Mouse (Mus musculus) embryonic facial prominence, embryonic 10.5 days (tissue): ENCODE measurements at regions not wholly inside any gene's neighbourhood (a gene's known extent, or its start where the extent isn't known, plus 50 kb on each side); places are given as distances from the start of the nearest gene placed in this dataset.

ENCODE experiments used
- DNase-seq: peaks from one replicate; pipeline ENCODE4 v3.0.0-alpha.2; 2017; ENCODE audit warnings: low spot score
- H3K27ac ChIP-seq: fragments of 300-500 bp; sonication (generic); replicated peaks from 2 replicates; pipeline ENCODE4 v1.5.1; 2016; ENCODE audit warnings: mild to moderate bottlenecking
- H3K27me3 ChIP-seq: fragments of 300-500 bp; sonication (generic); replicated peaks from 2 replicates; pipeline ENCODE4 v1.6.1; 2016; ENCODE audit warnings: low read depth, mild to moderate bottlenecking; ENCODE audit not compliant: poor library complexity, severe bottlenecking
- H3K36me3 ChIP-seq: fragments of 300-500 bp; sonication (generic); replicated peaks from 2 replicates; pipeline ENCODE4 v1.6.1; 2016; ENCODE audit warnings: mild to moderate bottlenecking, moderate library complexity
- H3K4me1 ChIP-seq: fragments of 300-500 bp; sonication (generic); 2 replicates; pipeline ENCODE4 v1.6.1; 2016
- H3K4me3 ChIP-seq: fragments of 300-500 bp; sonication (generic); 2 replicates; pipeline ENCODE4 v1.5.1; 2016; ENCODE audit warnings: mild to moderate bottlenecking, moderate library complexity
- H3K9me3 ChIP-seq: fragments of 300-500 bp; sonication (generic); 2 replicates; pipeline ENCODE4 v1.6.1; 2016; ENCODE audit warnings: mild to moderate bottlenecking
- WGBS: fragments of 180-500 bp; shearing (Covaris S2); methylation state at CpG from one replicate; pipeline ENCODE4 v1.1.7; 2016; 5-methylcytosine and 5-hydroxymethylcytosine counted together

DNA sequence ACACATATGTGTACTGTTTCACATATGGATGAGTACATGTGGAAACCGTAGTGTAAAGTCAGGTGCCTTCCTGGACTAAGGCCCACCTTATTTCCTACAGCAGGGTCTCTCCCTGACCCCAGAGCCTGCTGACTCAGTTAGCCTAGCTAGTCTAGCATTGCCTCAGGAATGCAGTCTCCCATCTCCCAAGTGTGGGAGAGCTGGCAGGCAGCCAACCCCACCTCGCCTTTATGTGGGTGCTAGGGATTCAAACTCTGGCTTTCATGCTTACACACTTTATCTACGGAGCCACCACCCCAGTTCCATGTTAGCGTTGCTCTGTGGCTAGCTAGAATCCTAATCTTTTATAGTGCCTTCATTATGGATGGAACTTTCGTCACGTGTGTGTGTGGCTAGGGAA, 293.3 kb upstream of the Gm765 start:
- H3K4me1 ChIP-seq: peaks cover 29% of the 10 kb centered on the region
- H3K27me3 ChIP-seq: no peaks in the 10 kb centered on the region
- no peak overlapping the region for H3K4me3 ChIP-seq
- H3K27ac ChIP-seq: no peak overlapping the region
- no peaks in the 10 kb centered on the region for H3K36me3 ChIP-seq
- no peak for DNase-seq
- no peaks in the 10 kb centered on the region for H3K9me3 ChIP-seq
- WGBS: 93% methylated on average over 6 of the region's 6 CpGs

DNA sequence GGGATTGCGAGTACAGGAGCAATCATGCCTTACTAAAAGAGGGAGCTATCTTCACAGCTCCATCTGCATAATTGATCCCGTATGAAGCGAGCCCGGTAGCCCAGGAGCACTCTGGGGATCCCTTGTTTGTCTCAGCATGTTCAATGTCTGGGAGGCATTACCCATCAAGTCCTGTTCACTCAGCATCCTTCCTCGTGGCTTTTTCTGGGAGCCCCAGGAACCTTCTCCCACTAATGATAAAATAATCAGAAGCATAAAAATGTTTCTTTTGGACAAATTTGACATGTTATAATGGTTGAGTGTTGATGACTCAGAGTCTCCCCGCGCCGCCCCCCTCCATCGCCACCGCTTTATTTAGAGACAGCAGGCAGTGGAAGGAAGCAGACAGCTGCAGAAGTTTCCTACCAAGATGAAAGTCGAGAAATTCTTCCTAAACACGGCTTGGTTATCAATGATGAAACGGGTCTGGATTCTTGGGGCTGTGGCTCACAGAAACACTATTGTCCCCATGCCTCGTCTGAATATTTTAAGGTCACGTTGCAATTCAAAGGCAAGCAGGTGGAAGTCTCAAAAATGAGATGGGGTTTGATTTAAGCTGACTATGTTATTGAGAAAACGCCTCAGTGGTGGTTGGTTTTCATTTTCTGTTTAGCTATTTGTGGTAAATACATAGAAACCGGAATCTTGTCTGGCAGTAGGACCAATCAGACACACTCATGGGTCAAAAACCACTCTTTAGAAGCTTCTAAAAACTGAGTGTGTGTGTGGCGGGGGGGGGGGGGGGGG, 289.9 kb upstream of the Gm765 start:
- Histone ChIP-seq H3K27me3 (no peaks in the 10 kb centered on the region), H3K4me1 (peaks cover 36% of the 10 kb centered on the region), H3K4me3 (peak overlapping the region; percentile 23), H3K27ac (peak overlapping the region; percentile 57), H3K9me3 (no peaks in the 10 kb centered on the region), H3K36me3 (no peaks in the 10 kb centered on the region)
- WGBS: 32% methylated on average over 18 of the region's 18 CpGs
- DNase-seq: peak; percentile 68

DNA sequence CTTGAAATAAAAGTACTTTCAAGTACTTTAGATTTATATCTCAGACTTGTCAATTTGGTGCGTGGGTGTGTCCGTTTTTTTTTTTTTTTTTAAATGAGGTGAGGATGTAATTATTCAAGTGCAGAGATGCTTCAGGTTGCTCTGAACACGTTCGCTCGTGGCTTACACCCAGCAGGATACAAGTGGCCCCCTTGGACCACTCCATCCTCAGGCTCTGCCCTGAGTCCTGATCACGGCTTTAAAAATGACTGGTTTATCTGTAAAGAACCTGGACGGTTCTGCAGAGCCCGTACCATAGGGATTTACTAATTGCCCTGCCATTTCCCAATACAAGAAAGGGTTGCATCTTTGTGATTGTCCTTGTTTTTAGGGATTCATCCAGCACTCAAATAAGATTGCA, 288.7 kb upstream of the Gm765 start:
- peaks cover 36% of the 10 kb centered on the region for H3K4me1 ChIP-seq
- H3K4me3 ChIP-seq: no peak overlapping the region
- no peaks in the 10 kb centered on the region for H3K36me3 ChIP-seq
- no peak for DNase-seq
- H3K9me3 ChIP-seq: no peaks in the 10 kb centered on the region
- H3K27ac ChIP-seq: 0 out of 2 replicates have a peak overlapping the region, but pooled peaks have one; percentile 19
- WGBS: 65% methylated on average over 8 of the region's 8 CpGs
- no peaks in the 10 kb centered on the region for H3K27me3 ChIP-seq

DNA sequence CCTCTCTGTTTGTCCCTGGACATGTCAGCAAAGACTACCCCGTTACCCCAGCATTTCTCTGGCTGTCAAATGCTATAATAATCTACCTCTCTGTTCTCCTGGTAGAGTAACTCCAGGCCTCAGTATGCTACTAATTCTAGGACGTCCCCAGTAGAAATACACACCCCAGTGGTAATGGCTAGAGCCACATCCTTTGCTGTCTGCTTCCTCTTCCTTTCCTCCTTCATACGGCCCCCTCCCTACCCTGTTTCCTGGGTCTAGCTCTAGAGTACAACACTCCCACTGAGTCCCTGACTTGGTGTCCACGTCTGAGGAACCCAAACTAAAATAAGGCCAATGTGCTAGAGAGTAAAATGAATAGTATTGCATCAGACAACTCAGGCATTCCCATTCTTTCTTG, 287.1 kb upstream of the Gm765 start:
- Histone ChIP-seq H3K9me3 (no peaks in the 10 kb centered on the region), H3K4me3 (no peak overlapping the region), H3K4me1 (peaks cover 40% of the 10 kb centered on the region), H3K27ac (no peak overlapping the region), H3K36me3 (no peaks in the 10 kb centered on the region), H3K27me3 (no peaks in the 10 kb centered on the region)
- no peak for DNase-seq
- 77% methylated on average over 4 of the region's 4 CpGs for WGBS

DNA sequence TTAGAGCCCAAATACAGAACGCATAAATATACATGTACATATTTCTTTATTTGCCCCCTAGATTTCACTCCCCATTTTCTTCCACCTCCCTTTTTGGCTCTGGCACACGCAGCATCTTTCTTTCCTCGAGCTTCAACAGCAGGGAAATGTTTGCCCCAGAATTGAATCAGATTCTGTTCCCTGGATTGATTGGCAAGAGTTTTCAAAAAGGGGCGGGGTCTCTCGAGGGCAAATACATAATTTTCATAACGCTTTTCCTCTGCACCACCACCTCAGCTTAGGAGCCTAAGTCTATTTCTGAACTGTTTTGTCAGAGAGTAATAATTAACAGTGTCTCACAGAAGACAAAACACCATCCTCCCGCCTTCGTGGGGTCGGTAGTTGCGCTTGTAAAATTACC, 283.9 kb upstream of the Gm765 start:
- no peak for DNase-seq
- Histone ChIP-seq H3K4me3 (no peak overlapping the region), H3K9me3 (no peaks in the 10 kb centered on the region), H3K4me1 (peaks cover 21% of the 10 kb centered on the region), H3K27me3 (no peaks in the 10 kb centered on the region), H3K27ac (no peak overlapping the region), H3K36me3 (no peaks in the 10 kb centered on the region)
- WGBS: 86% methylated on average over 10 of the region's 10 CpGs

DNA sequence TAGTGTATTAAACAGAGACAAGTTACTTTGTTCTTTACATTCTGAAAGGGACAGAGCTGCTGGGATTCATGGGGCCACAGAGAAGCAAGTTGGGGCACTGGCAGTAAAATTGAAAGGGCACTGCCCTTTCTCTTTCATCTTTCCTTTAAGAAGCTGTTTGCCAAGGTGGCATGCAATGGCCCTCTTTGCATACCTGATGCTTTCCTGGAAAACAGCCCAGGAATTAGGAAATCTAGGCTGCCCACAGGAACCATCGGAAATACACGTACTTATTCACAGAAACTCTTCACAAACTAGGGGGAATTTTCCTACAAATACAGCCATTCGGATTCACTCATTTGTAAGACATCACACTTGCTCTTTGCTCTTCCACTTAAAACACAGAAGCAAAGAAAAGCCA, 278.3 kb upstream of the Gm765 start:
- 93% methylated on average over 3 of the region's 3 CpGs for WGBS
- peaks cover 12% of the 10 kb centered on the region for H3K4me1 ChIP-seq
- DNase-seq: no peak

DNA sequence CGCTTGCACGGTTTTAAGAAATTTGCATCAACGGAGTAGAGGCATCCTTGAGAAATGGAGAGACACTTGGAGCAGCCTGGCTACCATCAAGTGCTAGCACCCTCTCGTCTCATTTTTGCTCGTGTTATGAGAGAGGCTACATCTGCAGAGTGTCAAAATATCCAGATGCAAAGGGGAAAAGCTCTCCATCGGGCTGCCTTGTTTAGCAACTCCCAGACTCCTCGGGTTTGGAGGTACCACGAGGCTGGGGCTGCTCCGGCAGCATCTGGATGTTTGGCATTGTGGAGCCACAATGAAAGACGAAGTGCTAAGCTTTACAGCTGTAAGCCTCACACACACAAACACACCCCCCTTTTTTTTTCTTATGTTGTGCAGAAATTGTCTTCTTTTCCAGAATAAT, 270.5 kb upstream of the Gm765 start:
- H3K27me3 ChIP-seq: no peaks in the 10 kb centered on the region
- no peak for DNase-seq
- no peak overlapping the region for H3K4me3 ChIP-seq
- no peaks in the 10 kb centered on the region for H3K36me3 ChIP-seq
- WGBS: 84% methylated on average over 10 of the region's 10 CpGs
- H3K4me1 ChIP-seq: peaks cover 11% of the 10 kb centered on the region
- H3K9me3 ChIP-seq: no peaks in the 10 kb centered on the region
- H3K27ac ChIP-seq: no peak overlapping the region

More for the DNA sequence above, 278.3 kb upstream of the Gm765 start:
- Histone ChIP-seq H3K36me3 (no peaks in the 10 kb centered on the region), H3K27ac (no peak overlapping the region), H3K9me3 (no peaks in the 10 kb centered on the region), H3K27me3 (no peaks in the 10 kb centered on the region), H3K4me3 (no peak overlapping the region)

DNA sequence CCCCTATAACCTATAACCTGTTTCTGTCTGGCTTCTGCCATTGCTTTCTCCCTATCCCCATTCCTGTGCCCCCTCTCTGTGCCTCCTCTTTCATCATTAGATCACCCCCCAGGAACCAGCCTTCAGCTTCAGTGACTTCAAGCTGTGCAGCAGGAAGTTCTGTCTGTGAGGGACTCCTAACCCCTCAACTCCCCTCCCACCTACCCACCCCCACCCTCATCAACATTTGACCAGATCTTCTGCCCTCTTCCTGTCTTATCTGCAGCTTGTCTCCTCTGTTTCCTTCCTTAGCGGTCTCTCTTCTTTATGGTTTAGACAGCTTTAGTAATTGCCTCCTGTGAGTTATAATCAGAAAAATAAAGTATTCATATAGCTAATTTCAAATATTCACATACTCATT, 266.6 kb upstream of the Gm765 start:
- peaks cover 11% of the 10 kb centered on the region for H3K4me1 ChIP-seq
- no peak overlapping the region for H3K4me3 ChIP-seq
- no peaks in the 10 kb centered on the region for H3K27me3 ChIP-seq
- H3K27ac ChIP-seq: peak overlapping the region; percentile 10; the same call in 1 of the 2 replicates
- H3K36me3 ChIP-seq: no peaks in the 10 kb centered on the region
- DNase-seq: no peak
- H3K9me3 ChIP-seq: no peaks in the 10 kb centered on the region
- 51% methylated on average over 1 of the region's 1 CpGs for WGBS

DNA sequence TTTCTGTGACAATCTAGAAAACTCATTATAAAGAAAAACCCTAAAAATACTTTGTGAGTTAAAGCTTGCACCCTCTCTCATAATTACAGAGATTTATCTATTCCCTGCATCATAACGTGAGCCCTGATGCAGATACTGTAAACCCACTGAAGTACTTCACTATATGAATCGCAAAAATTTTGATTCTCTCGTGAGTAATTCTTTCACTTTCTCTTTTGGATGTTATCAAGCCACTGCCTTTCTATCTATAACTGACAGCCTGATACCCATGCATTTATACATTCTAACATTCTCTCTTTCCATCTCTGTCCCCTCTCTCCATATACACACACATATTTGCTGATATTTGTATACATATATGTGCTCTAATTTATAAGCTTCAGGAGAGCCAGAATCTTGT, 264.1 kb upstream of the Gm765 start:
- no peak overlapping the region for H3K4me3 ChIP-seq
- H3K27ac ChIP-seq: no peak overlapping the region
- H3K4me1 ChIP-seq: peaks cover 11% of the 10 kb centered on the region
- no peaks in the 10 kb centered on the region for H3K27me3 ChIP-seq
- WGBS: 91% methylated on average over 3 of the region's 3 CpGs
- no peak for DNase-seq
- no peaks in the 10 kb centered on the region for H3K9me3 ChIP-seq
- H3K36me3 ChIP-seq: no peaks in the 10 kb centered on the region

DNA sequence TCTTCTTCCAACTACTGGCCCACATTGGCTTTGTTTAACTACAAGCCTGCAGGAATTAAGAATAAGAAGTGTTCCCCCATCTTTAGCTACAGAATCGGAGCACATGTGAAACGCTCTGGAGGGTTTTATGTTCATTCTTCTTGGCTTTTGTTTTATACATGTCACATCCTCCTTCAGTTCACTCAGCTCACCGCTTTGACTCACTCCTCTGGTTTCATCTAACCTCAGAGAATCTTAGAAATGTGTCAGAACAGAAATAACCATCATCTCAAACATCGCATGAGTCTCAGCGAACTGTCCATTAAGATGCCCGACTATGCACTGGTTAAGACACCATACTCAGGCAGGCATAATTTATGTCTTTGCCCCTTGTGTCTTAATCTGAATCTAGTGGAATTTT, 255.1 kb upstream of the Gm765 start:
- no peaks in the 10 kb centered on the region for H3K36me3 ChIP-seq
- DNase-seq: no peak
- WGBS: 96% methylated on average over 6 of the region's 6 CpGs
- H3K9me3 ChIP-seq: no peaks in the 10 kb centered on the region
- no peaks in the 10 kb centered on the region for H3K27me3 ChIP-seq
- no peak overlapping the region for H3K4me3 ChIP-seq
- no peak overlapping the region for H3K27ac ChIP-seq
- no peaks in the 10 kb centered on the region for H3K4me1 ChIP-seq

DNA sequence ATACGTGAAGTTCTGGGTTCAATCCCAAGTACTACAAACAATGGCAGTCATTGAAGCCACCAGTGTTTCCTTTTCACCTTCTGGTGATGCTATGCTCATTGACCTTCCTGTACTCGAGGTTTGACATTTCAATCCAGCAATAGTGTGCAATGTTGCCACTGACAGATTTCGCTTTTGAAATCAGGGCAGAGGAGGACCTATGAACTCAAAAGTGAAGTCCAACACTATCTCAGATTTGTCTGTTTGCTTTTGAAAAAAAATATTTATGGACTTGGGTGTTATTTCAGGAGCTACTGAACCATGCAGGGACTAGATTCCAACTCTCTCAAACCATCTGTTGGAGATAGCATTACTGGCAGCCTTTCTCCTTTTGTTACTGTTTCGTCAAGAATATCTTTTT, 248.4 kb upstream of the Gm765 start:
- H3K4me3 ChIP-seq: no peak overlapping the region
- no peaks in the 10 kb centered on the region for H3K4me1 ChIP-seq
- no peak overlapping the region for H3K27ac ChIP-seq
- H3K36me3 ChIP-seq: no peaks in the 10 kb centered on the region
- no peaks in the 10 kb centered on the region for H3K27me3 ChIP-seq
- H3K9me3 ChIP-seq: no peaks in the 10 kb centered on the region
- DNase-seq: no peak
- 77% methylated on average over 4 of the region's 4 CpGs for WGBS

DNA sequence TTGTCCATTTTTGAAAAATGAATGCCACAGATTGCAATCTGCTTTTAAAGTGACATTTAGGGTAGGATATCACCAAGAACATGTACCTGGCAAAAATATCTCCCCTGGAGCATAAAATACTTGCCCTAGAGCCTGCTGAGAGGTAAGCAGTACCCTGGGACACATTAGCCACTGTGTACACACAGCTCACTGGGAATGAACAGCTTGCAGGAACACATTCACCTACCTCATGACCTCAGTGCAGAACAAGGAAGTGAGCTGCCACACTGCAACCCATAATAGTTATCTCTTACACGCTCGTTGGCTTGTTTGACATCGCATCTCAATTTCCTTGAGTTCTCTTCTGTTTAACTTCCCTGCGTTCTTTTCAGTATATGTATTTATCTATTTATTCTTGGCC, 246.4 kb upstream of the Gm765 start:
- Histone ChIP-seq H3K9me3 (no peaks in the 10 kb centered on the region), H3K27me3 (no peaks in the 10 kb centered on the region), H3K4me3 (no peak overlapping the region), H3K27ac (no peak overlapping the region), H3K36me3 (no peaks in the 10 kb centered on the region), H3K4me1 (peaks cover 1% of the 10 kb centered on the region; the same call in 1 of the 2 replicates)
- WGBS: 85% methylated on average over 4 of the region's 4 CpGs
- DNase-seq: no peak

DNA sequence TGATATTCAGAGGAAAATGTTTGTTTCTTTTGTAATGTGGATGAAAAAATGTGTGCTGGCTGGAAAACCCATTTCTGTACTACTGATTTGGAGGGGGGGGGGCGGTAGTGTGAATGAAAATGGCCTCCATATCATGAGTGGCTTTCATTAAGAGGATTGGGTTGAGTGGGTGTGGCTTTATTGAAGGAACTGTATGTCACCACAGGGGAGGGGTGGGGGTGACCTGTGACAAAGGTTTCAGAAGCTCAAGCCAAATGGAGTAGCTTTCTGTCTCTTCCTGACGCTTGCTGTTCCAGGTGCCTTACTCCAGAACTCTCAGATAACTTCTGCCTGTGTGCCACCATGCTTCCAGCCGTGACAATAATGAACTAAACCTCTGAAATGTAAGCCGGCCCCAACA, 242.0 kb upstream of the Gm765 start:
- Histone ChIP-seq H3K27me3 (no peaks in the 10 kb centered on the region), H3K9me3 (no peaks in the 10 kb centered on the region), H3K27ac (no peak overlapping the region), H3K4me3 (no peak overlapping the region), H3K4me1 (peaks cover 10% of the 10 kb centered on the region), H3K36me3 (no peaks in the 10 kb centered on the region)
- no peak for DNase-seq
- WGBS: 74% methylated on average over 4 of the region's 4 CpGs
